Comparison of ENCODE assay signal across 22 mouse cellular contexts in the genomic region with DNA sequence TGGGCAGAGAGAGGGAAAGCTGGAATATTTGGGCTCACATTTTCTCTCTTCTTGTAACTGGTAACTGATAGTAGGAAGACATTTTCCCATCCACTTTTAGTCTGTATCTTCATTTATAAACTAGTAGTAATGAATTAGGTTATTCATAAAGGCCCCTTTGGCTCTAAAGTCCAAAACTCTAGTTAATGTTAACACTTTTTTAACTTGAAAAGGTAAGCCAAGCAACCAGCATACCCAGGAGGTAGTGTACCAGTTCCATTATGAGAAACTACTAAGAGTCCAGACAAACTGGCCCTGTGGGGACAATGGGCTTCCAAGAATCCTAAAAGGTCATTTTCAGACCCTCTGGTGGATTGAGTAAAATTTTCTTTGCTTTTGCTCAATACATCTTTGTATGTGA.
DNase-seq lines count a peak whose midpoint lies in the region; ATAC-seq and TF ChIP-seq lines count a peak whose summit lies in the region.
"Had no signal": no experiment of that assay in that cellular context is flagged by ENCODE, and none has a peak within 500 bp of the region (broad histone marks: within the 10 kb centered on the region; RNA-seq: fewer than 3 reads in every experiment).

No protein-coding gene starts in this region.

- peak; percentile 71 for DNase-seq in kidney, adult 2 months
- no peak for DNase-seq in kidney, postnatal 10 days
- peak; percentile 73 for DNase-seq in kidney, adult 9 months
- DNase-seq in kidney, postnatal 25 days, result no peak
- peak; percentile 7 to 21 for DNase-seq in kidney, postnatal 36 days
- DNase-seq: adrenal gland, adult 2 months; adrenal gland, postnatal 10 days; adrenal gland, postnatal 25 days; cerebellum, adult 11 months; cerebellum, adult 18-20 months; cerebellum, adult 8-10 months; cerebellum, adult 9-11 months; cerebellum, postnatal 14 days; cerebellum, postnatal 36 days; embryo, embryonic 11 days had no signal

- peaks cover 3% of the 10 kb centered on the region; the same call in 1 of the 2 replicates for H3K4me1 ChIP-seq in kidney, adult 2 months (ENCODE audit: control insufficient read depth, insufficient read depth, low read length)
- no peaks in the 10 kb centered on the region for H3K4me1 ChIP-seq in kidney, embryonic 14.5 days (ENCODE audit: control insufficient read depth, insufficient read depth, low read length)
- H3K4me1 ChIP-seq: forebrain, embryonic 10.5 days; forebrain, embryonic 12.5 days had no signal

- peak overlapping the region; percentile 78 for H3K27ac ChIP-seq in kidney, adult 2 months (ENCODE audit: insufficient read depth, low read depth, low read length)
- H3K27ac ChIP-seq in kidney, embryonic 14.5 days (ENCODE audit: low read depth, low read length), result no peak overlapping the region
- H3K27ac ChIP-seq: embryonic facial prominence, embryonic 13.5 days; embryonic facial prominence, embryonic 15.5 days; forebrain, embryonic 10.5 days; forebrain, embryonic 12.5 days had no signal

- no peak overlapping the region for H3K9ac ChIP-seq in kidney, embryonic 14.5 days (ENCODE audit: low read depth, low read length)
- H3K9ac ChIP-seq: embryonic facial prominence, embryonic 13.5 days; embryonic facial prominence, embryonic 15.5 days; forebrain, embryonic 12.5 days had no signal

- TF ChIP-seq CTCF in kidney, adult 2 months (conservative IDR thresholded peaks at IDR 0.05; ENCODE audit: insufficient read depth, insufficient read length, low read depth, low read length), result no peak

- no peaks in the 10 kb centered on the region for H3K9me3 ChIP-seq in kidney, embryonic 14.5 days (ENCODE audit: control insufficient read depth, low read length)
- H3K9me3 ChIP-seq: embryonic facial prominence, embryonic 13.5 days; embryonic facial prominence, embryonic 15.5 days; forebrain, embryonic 10.5 days; forebrain, embryonic 12.5 days had no signal

- no peak for ATAC-seq in kidney, embryonic 14.5 days (ENCODE audit: low FRiP score, low TSS enrichment)
- ATAC-seq: forebrain, embryonic 14.5 days had no signal

- H3K36me3 ChIP-seq in kidney, adult 2 months (ENCODE audit: control insufficient read depth, insufficient read depth, low read length), result no peaks in the 10 kb centered on the region
- H3K36me3 ChIP-seq in kidney, embryonic 14.5 days (ENCODE audit: control insufficient read depth, insufficient read depth, low read length), result no peaks in the 10 kb centered on the region
- H3K36me3 ChIP-seq: embryonic facial prominence, embryonic 13.5 days; embryonic facial prominence, embryonic 15.5 days; forebrain, embryonic 10.5 days; forebrain, embryonic 12.5 days had no signal

- no peak overlapping the region for H3K4me2 ChIP-seq in kidney, embryonic 14.5 days (replicated peaks; ENCODE audit: low read depth, low read length)
- H3K4me2 ChIP-seq: embryonic facial prominence, embryonic 13.5 days; embryonic facial prominence, embryonic 15.5 days; forebrain, embryonic 12.5 days had no signal

- no peak overlapping the region for H3K4me3 ChIP-seq in kidney, adult 2 months (ENCODE audit: insufficient read depth, low read depth, low read length)
- no peak overlapping the region for H3K4me3 ChIP-seq in kidney, embryonic 14.5 days (ENCODE audit: low read length)
- H3K4me3 ChIP-seq: embryonic facial prominence, embryonic 13.5 days; embryonic facial prominence, embryonic 15.5 days; erythroblast, embryonic 14.5 days; forebrain, embryonic 10.5 days; forebrain, embryonic 12.5 days had no signal

- no peaks in the 10 kb centered on the region for H3K27me3 ChIP-seq in kidney, adult 2 months (replicated peaks; ENCODE audit: control insufficient read depth, insufficient read depth, low read length)
- no peaks in the 10 kb centered on the region for H3K27me3 ChIP-seq in kidney, embryonic 14.5 days (ENCODE audit: control insufficient read depth, insufficient read depth, low read length)
- H3K27me3 ChIP-seq: embryonic facial prominence, embryonic 13.5 days; embryonic facial prominence, embryonic 15.5 days; forebrain, embryonic 12.5 days had no signal

- no peak for TF ChIP-seq POLR2A in kidney, adult 2 months (IDR thresholded peaks at IDR 0.05; ENCODE audit: low read depth, low read length)

Comparison
In these comparisons a context has a peak if more than half of its experiments do, and no peak if none do; other contexts are left out.
1. DNase-seq: peak in kidney, adult 2 months (single experiment), kidney, adult 9 months (single experiment) and kidney, postnatal 36 days (2 of 2); none in kidney, postnatal 10 days (single experiment) and kidney, postnatal 25 days (0 of 2).